Mouse (Mus musculus) brain, embryonic 14.5 days (tissue): ENCODE results near the gene Bhmt2.

ENCODE experiments used
- CTCF ChIP-seq: fragments of 200-500 bp; IDR thresholded peaks from 2 replicates; pipeline ENCODE4 v1.5.1; 2012; ENCODE audit warnings: inconsistent platforms, mild to moderate bottlenecking, moderate library complexity, borderline replicate concordance; ENCODE audit not compliant: insufficient read depth, insufficient read length; ENCODE audit errors: extremely low read depth
- POLR2A ChIP-seq: fragments of 200-500 bp; IDR thresholded peaks from 2 replicates; pipeline ENCODE4 v1.6.1; 2012; ENCODE audit warnings: mild to moderate bottlenecking, inconsistent platforms, borderline replicate concordance; ENCODE audit not compliant: poor library complexity, insufficient read depth, insufficient read length, severe bottlenecking; ENCODE audit errors: extremely low read depth

DNA sequence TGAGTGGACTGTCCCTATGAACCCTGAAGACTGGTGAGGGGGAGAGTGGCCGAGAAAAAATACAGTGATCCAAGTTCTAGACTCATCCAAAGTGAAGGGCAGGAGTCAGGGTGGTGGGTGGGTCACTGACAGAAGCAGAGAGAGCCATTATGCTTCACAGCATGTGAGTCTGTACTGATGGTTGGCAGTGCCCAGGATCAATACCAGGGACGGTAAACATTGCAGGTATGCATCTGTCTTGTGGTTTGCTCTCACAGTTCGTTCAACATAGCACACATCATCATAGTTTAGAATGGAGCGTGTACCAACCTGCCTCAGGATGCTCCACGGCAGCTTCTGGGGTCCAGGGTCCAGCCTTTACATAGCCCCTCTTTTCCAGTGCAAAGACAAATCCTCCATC lies 41.2 kb downstream of the Bhmt2 start:
- TF ChIP-seq CTCF (no peak), POLR2A (no peak)
